Mouse (Mus musculus): ENCODE data around the gene Ctsa.
"Not testable (repeated sequence)": the region's sequence is repeated elsewhere in the genome, so short reads cannot be mapped to it uniquely, and the experiment has no call there.

Gene Ctsa

DNA sequence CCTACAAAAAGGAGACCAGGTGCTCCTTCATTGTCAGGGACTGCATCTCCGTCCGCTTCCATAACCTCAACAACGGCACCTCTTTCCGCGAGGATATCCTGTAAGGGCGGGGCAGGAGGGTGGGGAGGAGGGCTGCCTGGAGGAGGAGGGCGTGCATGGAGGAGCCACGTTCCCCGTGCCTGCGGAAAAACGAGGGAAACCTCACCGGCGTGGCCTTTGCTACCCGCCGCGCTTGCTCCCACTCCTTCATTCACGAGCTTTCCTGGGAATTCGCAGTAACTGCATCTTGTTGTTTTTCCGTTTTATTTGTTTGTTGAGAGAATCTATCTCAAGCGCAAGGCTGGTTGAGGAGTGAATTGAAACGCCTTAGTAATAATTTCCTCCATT, 27.3 kb upstream of the Ctsa start:
- DNase-seq, result no peak

DNA sequence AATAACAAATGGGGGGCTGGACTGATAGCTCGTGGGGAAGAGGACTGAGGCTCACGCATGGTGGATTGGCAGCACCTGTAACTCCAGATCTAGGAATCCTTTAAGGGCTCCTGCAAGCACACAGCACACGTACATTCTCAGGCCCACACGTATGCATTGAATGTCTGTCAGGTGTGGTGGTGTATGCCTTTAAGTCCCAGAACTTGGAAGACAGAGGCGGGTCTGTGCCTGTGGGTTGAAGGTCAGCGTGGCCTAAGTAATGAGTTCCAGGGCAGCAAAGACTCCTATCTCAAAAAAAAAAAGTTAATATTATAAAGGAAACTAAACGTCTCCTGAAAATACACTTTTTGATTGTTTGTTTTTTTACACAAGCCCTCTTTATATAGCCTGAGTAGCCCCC, 26.1 kb upstream of the Ctsa start:
- DNase-seq, result no peak

DNA sequence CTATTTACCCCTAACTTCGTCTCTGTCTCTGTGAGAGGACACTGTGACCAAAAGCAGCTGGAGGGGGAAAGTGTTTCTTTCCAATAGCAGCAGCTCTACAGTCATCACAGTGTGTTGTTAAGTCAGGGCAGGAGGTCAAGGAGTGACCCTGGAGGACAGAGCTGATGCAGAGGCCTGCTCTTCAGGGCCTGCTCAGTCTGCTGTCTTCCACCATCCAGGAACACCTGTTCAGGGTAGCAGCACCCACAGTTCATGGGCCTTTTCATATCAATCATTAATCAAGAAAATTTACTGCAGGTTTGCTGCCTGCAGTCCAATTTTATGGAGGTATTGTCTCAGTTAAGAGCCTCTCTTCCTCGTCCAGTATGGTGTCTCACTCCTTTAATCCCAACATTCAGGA, 19.1 kb upstream of the Ctsa start:
- no peak for DNase-seq

DNA sequence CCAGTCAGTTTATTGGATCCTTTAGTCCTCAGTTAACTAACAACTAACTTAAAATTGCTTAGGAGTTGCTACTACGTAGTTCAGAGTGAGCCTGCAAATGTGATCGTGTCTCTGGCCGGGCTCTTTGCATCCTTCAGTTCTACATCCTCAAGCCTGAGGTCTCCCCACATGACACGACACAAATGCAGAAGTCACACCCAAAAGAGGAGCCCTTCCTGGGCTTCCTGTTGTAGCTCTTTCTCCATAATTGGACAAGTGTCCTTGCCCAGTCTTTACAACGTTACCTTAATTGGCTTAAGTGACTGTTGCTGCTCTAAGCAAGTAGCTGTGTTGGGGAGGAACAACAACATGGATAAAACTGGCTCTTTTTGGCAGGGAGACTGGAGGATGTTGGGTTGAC, 17.3 kb upstream of the Ctsa start:
- DNase-seq, result no peak

- no peak for DNase-seq
Observed at GRCm38 (mm10) chr2:164815821-164816220, 16.9 kb upstream of the Ctsa start.

- no peak for DNase-seq
Observed at GRCm38 (mm10) chr2:164817206-164817605, 15.5 kb upstream of the Ctsa start.

DNA sequence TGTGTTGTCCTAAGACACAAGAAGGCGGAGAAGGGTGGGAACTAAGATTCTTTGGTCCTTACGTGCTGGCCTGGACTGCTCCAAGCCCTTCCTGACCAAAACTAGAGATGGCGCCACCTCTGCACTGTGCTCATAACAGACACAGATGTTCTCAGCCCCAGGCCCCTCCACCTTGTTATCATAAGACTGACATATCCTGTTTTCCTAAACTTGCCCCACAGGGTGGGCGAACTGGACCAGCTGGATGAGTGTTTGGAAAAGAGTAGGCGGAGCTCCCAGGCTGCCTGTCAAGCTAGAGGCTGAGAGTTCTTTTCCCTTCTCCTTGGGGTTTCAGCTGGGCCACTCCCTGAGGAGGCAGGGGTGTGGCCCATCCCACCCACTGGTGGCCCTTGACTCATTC, 15.0 kb upstream of the Ctsa start:
- no peak for DNase-seq

DNA sequence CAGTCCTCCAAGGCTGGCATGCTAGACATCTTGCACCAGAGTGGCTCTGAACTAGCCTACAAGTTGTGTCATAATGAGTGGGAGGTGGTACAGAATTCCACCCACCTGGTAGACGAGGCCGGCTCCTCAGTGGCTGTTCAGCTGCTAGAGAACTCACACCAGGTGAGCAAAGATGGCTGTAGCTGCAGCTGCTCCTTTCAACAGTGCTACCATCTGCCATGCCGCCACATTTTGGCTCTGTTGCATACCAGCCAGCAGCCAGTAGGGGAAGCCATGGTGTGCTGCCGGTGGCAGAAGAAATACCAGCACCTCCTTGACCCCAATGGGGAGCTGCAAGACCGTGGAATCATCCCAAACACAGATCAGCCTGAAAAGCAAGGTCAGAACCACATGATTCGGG, 11.6 kb upstream of the Ctsa start:
- no peak for DNase-seq

GRCm38 (mm10) chr2:164822636-164823165, 10.0 kb upstream of the Ctsa start, which contains the start of gene Zswim1:
Gene Zswim1, plus strand, starts transcription at chr2:164822686.
- peak; percentile 99 for DNase-seq

GRCm38 (mm10) chr2:164823181-164823585, 9.5 kb upstream of the Ctsa start:
- no peak for DNase-seq

- no peak for DNase-seq
Observed at GRCm38 (mm10) chr2:164823969-164824368, 8.7 kb upstream of the Ctsa start.

DNA sequence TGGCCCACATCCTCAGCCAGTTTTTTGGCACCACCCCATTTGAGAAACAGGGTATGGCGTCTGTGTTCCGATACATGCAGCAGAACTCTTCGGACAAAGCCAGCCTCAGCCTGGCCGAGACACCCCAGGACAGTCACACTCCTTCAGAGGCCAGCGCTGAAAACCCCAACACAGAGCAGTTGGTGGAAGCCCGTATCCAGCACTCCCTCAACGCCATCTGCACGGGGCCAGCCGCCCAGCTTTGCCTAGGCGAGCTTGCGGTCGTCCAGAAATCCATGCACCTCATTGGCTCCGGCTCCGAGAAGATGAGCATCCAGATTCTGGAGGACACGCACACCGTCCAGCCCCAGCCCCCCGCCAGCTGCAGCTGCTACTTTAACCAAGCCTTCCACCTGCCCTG, 7.2 kb upstream of the Ctsa start:
- no peak for DNase-seq

GRCm38 (mm10) chr2:164827146-164827850, 5.4 kb upstream of the Ctsa start:
- no peak for DNase-seq

GRCm38 (mm10) chr2:164828437-164828836, 4.2 kb upstream of the Ctsa start, which contains the start of gene Spata25:
Gene Spata25, minus strand, starts transcription at chr2:164828537.
- DNase-seq, result no peak

GRCm38 (mm10) chr2:164829090-164829489, 3.6 kb upstream of the Ctsa start:
- DNase-seq, result no peak

GRCm38 (mm10) chr2:164831029-164831428, 1.6 kb upstream of the Ctsa start:
- DNase-seq, result no peak

GRCm38 (mm10) chr2:164832032-164832747, 483 bp upstream of the Ctsa start:
- DNase-seq, result no peak

- DNase-seq, result peak; percentile 92
Observed at GRCm38 (mm10) chr2:164833314-164833959, 764 bp downstream of the Ctsa start, which contains the start of gene Neurl2. Gene Neurl2, minus strand, starts transcription at chr2:164833456.

DNA sequence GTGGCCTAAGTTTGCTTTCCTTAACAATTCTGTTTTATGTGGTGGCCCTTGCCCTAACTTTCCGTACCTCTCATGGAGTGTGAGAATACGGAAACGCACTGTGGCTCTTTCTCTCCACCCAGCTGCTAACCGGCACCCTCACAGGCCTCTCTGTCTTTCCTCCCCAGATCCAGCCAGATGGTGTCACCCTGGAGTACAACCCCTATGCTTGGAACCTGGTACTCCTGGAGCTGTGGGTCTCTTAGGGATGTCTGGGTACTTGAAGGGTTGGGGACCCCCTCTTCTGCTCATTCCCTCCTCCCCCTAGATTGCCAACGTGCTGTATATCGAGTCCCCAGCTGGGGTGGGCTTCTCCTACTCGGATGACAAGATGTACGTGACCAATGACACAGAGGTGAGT, 1.9 kb downstream of the Ctsa start:
- no peak for DNase-seq

- DNase-seq, result no peak
Observed at GRCm38 (mm10) chr2:164835164-164835563, 2.5 kb downstream of the Ctsa start.

GRCm38 (mm10) chr2:164845782-164846181, 13.1 kb downstream of the Ctsa start:
- DNase-seq, result no peak

- DNase-seq, result no peak
Observed at GRCm38 (mm10) chr2:164850061-164850460, 17.4 kb downstream of the Ctsa start.

- not testable (repeated sequence) for DNase-seq
Observed at GRCm38 (mm10) chr2:164855572-164855971, 22.9 kb downstream of the Ctsa start.
